Mouse (Mus musculus) embryonic fibroblast, embryonic 13.5 days (primary cell): ENCODE data around the gene Habp4.

Source experiments
- CTCF ChIP-seq: IDR thresholded peaks from 2 replicates; pipeline ENCODE4 v1.5.1; 2011; ENCODE audit warnings: mild to moderate bottlenecking, control low read depth, low read length, moderate library complexity, borderline replicate concordance; ENCODE audit not compliant: insufficient read depth
- POLR2A ChIP-seq: IDR thresholded peaks from 2 replicates; pipeline ENCODE4 v1.6.1; 2011; ENCODE audit warnings: low read depth, mild to moderate bottlenecking, control low read depth, low read length, moderate library complexity

- TF ChIP-seq POLR2A (no peak), CTCF (no peak)
Observed at GRCm38 (mm10) chr13:64198310-64198709, 36.7 kb downstream of the Habp4 start.
